Mouse (Mus musculus) cerebellum, postnatal 25 days (tissue): ENCODE data around the gene Six5.

Experiments
- DNase-seq, 2 experiments: peaks; one replicate each; pipeline ENCODE4 v3.0.0; 2021; ENCODE audit warnings: mixed read lengths in 2 of 2

The Six5 gene

DNA sequence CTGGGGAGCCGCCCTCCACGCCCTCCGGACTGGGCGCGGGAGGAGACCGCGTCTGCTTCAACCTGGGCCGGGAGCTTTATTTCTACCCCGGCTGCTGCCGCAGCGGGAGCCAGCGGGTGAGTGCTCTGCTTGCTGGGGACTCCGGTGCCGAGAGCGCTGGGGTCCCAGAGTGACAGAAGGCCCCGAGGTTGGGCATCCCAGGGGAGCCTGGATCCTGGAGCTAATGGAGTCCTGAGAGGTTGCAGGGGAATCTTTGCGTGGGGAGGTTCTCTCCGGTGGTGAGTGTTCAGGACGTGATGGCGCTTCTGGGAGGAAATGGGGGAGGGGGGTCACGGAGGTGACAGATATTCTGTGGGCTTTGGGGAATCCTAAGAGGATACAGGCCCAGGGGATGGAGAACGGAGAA is 17.8 kb upstream of the Six5 start:
- peak; percentile 55 to 57 for DNase-seq

DNA sequence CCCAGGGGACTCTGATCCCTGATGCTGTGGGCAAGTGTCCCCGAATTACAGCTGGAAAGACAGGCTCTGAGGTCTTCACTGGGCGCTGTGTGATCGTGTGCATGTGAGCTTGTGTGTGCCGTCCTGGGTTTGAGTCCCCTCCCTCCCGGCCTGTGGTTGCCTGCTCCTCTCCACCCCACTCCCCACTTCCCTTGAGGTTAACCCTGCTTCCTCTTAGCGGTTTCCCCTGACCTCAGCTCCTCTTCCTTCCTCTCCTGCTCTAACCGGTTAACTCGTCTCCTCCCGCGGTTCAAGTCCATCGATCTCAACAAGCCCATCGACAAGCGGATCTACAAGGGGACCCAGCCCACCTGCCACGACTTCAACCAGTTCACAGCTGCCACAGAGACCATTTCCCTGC is 16.6 kb upstream of the Six5 start:
- no peak for DNase-seq

DNA sequence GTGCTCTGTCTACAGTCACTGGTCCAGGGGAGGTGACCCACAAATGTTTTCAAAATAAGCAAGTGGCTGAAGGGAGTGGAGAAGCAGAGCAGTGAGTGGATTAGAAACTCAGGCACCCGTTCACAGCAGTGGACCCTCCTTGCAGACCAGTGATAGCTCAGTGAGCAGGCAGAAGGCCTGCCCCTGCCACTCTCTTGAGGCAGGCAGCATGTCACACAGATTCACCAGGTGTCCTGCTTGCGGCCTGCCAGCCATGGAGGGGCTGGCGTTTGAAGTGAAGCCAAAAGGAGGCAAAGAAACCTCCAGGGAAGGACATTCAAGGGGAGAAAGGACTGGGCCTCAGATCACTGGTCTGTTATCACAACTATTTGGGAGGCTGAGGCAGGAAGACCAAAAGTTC is 15.7 kb upstream of the Six5 start:
- DNase-seq, result no peak

DNA sequence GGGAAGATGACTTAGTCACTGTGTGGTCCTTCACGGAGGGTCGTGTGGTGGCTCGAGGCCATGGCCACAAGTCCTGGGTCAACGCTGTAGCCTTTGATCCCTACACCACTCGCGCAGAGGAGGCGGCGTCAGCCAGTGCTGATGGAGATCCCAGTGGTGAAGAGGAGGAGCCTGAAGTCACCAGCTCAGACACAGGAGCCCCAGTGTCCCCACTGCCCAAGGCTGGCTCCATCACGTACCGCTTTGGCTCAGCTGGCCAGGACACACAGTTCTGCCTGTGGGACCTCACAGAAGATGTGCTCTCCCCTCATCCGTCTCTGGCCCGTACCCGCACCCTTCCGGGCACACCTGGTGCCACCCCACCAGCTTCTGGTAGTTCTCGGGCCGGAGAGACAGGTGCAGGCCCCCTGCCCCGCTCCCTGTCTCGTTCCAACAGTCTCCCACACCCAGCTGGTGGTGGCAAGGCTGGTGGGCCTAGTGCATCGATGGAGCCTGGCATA is 13.9 kb upstream of the Six5 start:
- no peak for DNase-seq

DNA sequence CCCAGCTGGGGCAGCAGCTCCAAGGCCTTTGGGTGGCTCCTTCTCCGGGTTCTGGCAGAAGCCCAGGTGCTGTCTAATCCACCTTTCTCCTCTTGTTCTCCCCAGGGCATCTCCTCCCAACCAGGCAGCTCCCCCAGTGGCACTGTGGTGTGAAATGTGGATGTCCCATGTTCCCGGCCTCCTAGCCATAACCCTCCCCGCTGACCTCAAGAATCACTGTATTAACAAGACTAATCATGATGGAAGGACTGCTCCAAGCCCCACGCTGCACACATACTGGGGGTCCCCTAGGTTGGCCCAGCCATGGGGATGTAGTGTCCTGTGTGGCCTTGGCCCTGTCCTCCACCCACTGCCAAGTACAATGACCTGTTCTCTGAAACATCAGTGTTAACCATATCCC is 12.2 kb upstream of the Six5 start:
- DNase-seq, result no peak

DNA sequence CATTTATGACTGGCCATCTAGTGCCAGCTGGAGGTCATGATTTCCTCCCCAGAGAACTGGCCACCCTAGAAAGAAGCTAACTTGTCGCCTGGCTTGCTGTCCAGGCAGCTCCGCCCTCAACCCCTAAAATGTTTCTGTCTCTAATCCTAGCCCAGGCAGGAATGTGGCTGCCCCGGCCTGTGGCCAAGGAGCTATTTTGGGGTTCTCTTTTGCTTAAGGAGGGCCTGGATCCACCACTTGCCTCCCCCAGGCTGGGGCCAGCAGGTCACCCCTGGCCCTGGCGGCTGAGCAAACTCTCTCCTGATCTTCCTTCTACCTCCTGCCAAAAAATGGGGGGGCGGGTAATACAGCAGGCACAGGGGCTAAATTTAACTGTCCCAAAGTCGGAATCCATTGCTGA is 11.3 kb upstream of the Six5 start:
- DNase-seq, result no peak

DNA sequence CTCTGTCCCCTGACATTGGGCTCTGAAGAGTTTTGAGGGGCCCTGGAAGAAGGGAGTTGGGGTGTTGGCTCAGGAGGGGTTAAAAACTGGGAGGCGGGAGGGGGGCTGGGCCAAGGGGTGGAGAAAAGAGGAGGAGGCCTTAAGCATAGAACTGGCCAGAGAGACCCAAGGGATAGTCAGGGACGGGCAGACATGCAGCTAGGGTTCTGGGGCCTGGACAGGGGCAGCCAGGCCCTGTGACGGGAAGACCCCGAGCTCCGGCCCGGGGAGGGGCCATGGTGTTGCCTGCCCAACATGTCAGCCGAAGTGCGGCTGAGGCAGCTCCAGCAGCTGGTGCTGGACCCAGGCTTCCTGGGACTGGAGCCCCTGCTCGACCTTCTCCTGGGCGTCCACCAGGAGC is 10.7 kb upstream of the Six5 start, which contains the start of gene Dmpk:
Gene Dmpk, plus strand, starts transcription at position 149 of the 400 bp plus-strand sequence.
- no peak for DNase-seq

DNA sequence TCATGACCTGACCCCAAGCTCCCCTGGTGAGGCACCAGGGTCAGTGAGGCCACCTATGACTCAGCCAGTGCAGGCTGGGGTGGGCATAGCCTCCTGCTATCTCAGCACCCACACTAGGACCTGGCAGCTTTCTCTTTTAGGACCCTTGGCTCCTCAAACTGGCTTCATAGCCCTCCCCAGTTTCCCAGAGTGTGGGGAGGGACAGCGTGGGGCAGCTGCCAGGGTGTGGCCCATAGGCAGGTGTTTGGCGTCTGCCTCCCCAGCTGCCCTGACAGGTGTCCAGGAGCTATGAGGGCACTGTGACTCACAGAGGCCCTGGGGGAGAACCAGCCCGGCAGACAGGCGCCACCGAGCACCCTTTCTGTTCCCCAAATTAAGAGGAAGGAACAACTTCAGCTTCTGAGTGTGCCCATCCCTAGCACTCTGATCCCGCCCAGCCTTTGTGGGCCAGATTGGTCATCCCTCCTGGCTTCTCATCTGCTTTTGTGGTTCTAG is 10.1 kb upstream of the Six5 start:
- no peak for DNase-seq

DNA sequence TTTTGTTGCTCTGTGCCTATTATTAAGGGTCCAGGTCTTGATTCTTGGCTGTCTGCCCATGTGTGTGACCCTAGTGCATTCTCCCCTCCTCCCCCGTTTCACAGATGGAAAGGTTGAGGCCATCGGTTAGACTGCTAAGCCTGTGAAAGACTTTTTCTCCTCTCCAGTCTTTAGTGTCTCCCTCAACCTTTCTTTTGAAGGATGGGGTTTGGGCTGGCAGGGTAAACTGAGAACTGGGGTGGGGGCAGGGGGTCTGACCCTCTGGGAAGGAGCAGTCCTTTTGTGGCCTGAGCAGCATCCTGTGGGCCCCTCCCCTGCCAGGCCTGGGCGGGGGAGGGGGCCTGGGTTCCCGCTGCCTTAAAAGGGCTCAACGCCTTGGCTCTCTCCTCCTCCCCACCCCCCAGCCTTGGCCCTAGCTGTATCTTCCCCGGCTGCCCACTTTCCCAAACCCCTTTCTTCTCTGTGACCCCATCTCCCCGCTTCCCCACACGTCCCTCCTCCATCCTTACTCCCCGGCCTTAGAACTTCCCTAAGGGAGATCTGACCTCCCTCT is 9.4 kb upstream of the Six5 start:
- DNase-seq, result no peak

DNA sequence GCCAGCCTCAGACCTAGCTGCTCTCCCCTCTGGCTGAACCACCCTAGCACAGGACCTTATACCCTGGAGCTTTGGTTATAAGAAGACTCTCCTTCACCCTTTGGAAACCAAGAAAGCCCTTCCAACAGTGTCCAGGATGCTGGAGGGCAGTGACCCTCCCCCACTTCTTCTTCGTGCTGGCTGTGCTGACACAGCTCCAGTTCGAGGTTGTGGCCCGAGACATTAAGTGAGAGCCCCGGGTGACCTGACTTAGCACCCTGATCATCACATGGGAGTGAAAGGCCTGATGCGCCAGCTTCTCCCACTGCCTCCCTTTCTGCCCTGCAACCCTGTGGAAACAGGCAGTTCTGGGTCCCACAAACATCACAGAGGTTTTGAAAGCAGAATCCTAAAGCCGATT is 8.9 kb upstream of the Six5 start:
- no peak for DNase-seq

DNA sequence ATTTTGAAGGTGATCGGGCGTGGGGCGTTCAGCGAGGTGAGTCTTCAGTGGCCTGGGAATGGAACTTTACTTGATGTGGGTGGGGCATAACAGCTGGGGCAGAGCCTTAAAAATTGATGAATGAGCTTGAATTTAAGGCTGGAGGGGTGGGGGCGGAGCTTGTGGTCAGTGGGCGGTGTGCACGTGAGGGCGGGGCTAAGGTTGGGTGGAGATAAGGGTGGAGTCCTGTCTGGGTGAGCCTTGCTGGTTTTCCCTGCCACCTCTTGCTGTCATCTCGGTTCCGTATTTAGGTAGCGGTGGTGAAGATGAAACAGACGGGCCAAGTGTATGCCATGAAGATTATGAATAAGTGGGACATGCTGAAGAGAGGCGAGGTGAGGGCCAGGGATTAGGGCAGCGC is 8.4 kb upstream of the Six5 start:
- peak in 1 of 2 experiments; percentile 40 for DNase-seq

DNA sequence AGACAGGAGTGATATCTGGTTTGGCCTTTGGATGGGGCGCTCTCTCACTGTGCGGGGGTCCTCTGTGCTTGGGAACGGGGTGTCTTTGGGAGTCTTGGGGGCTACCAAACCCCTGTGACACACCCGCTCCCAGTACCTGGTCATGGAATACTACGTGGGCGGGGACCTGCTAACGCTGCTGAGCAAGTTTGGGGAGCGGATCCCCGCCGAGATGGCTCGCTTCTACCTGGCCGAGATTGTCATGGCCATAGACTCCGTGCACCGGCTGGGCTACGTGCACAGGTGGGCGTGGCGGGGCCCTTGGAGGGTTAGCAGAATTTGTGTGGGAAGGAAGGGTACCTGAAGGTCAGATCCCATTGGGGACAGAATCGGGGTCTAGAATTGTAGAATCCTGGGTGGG is 7.6 kb upstream of the Six5 start:
- no peak for DNase-seq

DNA sequence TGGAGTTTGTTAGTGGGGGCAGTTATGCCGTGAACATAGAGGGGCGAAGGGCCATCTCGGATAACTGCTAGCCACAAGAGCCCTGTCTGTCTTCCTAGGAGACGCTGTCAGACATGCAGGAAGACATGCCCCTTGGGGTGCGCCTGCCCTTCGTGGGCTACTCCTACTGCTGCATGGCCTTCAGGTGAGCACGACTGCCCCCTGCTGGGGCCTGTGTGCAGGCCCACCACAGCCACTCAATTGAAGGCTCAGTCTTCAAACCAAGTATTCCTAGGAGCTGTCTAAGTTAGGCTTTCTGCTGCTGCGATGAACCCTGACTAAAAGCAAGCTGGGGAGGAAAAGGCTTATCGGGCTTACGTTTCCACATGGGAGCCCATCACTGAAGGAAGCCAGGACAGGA is 5.6 kb upstream of the Six5 start:
- DNase-seq, result peak; percentile 49 to 75

DNA sequence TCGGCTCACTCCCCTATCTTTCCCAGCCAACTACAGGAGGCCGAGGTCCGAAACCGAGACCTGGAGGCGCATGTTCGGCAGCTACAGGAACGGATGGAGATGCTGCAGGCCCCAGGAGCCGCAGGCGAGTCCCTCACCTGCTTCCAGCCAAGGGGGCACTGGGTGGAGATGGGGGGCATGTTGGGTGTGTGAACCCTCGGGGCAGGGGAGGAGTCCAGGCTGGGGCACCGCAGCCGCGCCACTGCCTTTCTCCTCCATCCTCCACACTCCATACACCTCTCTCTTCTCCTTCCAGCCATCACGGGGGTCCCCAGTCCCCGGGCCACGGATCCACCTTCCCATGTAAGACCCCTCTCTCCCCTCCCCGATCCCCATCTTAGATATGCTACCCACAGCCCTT is 2.5 kb upstream of the Six5 start:
- DNase-seq, result no peak

DNA sequence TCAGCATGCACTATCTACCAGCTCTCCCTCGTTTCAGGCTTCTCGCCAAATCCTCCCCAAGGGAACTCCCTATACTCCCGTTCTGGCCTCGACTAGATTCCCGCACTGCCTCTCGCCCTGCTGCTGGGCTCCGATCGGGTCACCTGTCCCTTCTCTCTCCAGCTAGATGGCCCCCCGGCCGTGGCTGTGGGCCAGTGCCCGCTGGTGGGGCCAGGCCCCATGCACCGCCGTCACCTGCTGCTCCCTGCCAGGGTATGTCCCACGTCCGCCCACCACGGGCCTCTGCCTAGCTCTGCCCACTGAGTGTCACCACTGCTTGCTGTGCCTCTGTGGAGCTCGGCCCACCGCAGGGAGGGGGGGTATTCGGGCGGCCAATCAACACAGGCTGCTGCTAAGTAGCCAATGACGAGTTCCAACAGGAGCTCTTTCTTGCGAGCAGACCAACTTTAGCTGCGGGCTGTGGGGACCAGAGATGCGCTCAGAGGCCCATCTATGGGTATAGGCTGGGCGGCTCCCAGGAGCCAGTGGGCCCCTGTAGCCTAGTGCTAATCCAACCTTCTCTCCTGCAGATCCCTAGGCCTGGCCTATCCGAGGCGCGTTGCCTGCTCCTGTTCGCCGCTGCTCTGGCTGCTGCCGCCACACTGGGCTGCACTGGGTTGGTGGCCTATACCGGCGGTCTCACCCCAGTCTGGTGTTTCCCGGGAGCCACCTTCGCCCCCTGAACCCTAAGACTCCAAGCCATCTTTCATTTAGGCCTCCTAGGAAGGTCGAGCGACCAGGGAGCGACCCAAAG is 1.8 kb upstream of the Six5 start:
- DNase-seq, result peak in 1 of 2 experiments; percentile 41

DNA sequence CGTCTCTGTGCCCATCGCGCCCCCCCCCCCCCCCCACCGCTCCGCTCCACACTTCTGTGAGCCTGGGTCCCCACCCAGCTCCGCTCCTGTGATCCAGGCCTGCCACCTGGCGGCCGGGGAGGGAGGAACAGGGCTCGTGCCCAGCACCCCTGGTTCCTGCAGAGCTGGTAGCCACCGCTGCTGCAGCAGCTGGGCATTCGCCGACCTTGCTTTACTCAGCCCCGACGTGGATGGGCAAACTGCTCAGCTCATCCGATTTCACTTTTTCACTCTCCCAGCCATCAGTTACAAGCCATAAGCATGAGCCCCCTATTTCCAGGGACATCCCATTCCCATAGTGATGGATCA is 1.2 kb upstream of the Six5 start:
- DNase-seq, result peak; percentile 67 to 81

DNA sequence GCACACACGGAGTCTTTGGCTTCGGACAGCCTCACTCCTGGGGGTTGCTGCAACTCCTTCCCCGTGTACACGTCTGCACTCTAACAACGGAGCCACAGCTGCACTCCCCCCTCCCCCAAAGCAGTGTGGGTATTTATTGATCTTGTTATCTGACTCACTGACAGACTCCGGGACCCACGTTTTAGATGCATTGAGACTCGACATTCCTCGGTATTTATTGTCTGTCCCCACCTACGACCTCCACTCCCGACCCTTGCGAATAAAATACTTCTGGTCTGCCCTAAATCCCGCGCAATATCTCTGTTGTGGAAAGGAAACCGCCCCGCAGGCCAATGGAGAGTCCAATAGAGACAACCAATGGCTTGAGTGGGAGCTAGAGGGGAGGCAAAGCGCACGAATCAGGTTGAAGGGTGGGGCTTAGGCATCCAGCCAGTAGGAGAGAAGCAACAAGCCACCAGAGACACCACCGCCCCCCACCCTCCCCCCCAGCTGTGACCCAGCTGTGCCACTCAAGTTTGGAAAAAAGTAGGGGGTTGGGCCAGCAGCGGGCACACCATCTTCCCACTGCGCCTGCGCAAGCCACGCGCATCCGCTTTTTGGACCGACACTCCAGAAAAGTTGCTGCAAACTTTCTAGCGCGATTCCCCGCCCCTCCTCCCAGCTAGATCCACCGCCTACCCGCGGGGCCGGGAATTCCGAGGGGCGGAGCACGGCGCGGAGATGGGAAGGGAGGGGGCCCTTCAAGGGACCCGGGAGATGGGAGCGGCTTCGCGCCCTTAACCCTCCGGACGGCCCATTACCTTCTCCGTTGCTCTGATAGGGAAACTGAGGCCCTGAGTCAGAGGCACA is 633 bp upstream of the Six5 start:
- peak; percentile 49 to 66 for DNase-seq

DNA sequence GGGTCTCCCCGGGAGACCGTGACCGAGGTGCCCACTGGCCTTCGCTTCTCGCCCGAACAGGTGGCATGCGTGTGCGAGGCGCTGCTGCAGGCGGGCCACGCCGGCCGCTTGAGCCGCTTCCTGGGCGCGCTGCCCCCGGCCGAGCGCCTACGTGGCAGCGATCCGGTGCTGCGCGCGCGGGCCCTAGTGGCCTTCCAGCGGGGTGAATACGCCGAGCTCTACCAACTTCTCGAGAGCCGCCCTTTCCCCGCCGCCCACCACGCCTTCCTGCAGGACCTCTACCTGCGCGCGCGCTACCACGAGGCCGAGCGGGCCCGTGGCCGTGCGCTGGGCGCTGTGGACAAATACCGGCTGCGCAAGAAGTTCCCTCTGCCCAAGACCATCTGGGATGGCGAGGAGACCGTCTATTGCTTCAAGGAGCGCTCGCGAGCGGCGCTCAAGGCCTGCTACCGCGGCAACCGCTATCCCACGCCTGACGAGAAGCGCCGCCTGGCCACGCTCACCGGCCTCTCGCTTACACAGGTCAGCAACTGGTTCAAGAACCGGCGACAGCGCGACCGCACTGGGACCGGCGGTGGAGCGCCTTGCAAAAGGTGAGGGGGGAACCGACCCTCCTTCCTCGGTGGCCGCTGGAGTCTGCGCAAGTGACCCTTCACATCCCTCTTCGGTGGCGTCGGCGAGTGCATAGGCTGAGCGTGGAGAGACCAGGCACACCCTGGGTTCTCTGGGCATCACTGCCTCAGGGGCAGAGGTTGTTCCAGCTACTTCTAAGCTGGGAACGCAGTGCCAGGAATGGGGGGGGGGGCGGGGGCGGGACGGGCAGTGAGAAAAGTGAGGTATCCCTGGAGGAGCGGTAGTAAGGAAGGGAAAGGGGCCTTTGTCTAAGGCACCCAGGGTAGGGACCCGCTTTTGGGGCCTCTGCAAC is 694 bp downstream of the Six5 start:
- DNase-seq, result peak in 1 of 2 experiments; percentile 45

DNA sequence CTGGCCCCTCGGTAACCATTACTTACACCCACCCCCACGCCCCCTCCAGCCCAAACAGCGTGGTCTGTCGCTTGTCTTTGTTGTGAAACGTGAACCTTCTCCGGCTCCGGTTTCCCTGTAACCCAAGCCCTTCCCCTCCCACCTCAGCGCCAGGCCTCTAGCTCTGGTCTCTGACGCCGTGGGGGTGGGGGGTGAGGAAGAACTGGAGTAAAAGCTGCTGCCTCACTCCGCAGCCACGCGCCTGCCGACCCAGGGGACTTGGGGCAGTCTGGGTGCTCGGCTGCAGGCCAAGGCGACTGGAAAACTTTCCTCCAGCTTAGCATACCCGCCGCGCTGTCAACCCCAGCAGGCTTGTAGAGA is 1.3 kb downstream of the Six5 start:
- no peak for DNase-seq

DNA sequence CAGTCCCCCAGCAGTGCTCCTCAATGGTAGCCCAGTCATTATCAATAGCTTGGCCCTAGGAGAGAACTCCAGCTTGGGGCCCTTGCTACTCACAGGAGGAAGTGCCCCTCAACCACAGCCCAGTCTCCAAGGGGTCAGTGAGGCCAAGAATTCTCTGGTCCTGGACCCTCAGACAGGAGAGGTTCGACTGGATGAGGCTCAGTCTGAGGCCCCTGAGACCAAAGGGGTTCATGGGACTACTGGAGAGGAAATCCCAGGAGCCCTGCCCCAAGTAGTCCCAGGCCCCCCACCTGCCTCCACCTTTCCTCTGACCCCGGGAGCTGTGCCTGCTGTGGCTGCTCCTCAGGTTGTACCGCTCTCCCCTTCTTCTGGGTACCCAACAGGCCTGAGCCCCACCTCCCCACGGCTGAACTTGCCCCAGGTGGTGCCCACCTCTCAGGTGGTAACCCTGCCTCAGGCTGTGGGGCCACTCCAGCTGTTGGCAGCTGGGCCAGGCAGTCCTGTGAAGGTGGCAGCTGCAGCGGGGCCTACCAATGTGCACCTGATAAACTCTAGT is 2.1 kb downstream of the Six5 start:
- no peak for DNase-seq

DNA sequence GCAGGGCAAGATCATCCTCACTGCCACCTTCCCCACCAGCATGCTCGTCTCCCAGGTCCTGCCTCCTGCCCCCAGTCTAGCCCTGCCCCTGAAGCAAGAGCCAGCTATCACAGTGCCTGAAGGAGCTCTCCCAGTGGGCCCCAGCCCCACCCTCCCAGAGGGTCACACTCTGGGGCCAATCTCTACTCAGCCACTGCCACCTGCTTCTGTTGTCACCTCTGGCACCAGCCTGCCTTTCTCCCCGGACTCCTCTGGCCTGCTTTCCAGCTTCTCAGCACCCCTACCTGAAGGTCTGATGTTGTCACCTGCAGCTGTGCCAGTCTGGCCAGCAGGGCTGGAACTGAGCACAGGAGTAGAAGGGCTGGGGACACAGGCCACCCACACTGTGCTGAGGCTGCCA is 2.8 kb downstream of the Six5 start:
- no peak for DNase-seq

DNA sequence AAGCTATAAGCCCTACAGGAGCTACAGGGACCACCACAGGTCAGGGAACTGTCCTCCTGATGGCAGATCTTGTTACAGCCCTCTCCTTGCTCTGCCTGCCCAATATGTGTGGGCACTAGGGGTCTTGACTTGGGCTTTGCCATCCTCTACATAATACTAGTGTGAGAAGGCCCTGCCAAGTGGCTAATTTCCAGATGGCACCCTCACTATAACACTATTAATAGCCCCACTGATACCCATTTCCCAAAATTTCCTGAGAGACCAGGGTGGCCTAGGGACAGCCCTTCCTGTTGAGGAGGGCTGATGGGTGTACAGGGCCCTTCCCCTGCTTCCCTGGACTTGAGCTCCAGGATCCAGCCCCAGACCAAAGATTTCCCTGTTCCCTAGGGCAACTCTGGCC is 3.5 kb downstream of the Six5 start:
- DNase-seq, result no peak
